Mouse (Mus musculus) adrenal gland, postnatal 0 days (tissue): Measurements from ENCODE around the gene Defb28. TPM values are rescaled to one million over a fixed set of nuclear protein-coding genes. Genes with fewer than 3 reads are reported as not detected.

Source experiments
- polyA plus RNA-seq: library from polyadenylated mRNA; unstranded; fragments of >200 nt; fragmentation: Nextera tagmentation; extraction: Ambion mirVana; gene quantifications from 2 replicates; pipeline ENCODE4 v1.2.1, GENCODE M21; 2015

Defb28 gene
- polyA plus RNA-seq, result not detected in 2 replicates

GRCm38 (mm10) chr2:152517981-152518380, at the start of gene Defb28:
Gene Defb28, plus strand, starts transcription at chr2:152518255.

GRCm38 (mm10) chr2:152476763-152477162, 41.3 kb upstream of the Defb28 start, which contains the start of gene Defb20:
Gene Defb20, plus strand, starts transcription at chr2:152477063.

GRCm38 (mm10) chr2:152490038-152490437, 28.0 kb upstream of the Defb28 start, which contains the start of gene Defb22:
Gene Defb22, minus strand, starts transcription at chr2:152490138.

DNA sequence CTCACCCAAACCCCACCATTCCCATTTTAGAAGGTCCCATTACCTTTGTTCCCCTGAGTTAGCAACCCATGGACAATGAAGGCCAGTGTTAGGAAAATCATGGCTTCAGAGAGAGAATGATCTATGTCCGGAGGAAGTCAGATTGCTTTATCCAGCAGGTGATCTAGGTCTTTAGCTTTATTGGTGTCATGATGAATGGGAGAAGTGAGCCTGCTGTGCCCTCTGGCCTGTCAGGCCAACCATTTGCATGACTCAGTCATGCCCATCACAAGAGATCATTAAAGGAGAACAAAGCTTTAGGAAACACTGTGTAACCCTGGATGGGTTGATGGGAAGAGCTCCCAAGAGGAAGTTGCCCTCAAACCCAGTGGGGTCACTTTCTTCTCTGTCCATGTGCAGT, 6.5 kb upstream of the Defb28 start, which contains the start of gene Defb26:
Defb26 (minus strand) TSS at position 101 of the 400 bp plus-strand sequence.

GRCm38 (mm10) chr2:152539944-152540710, 22.1 kb downstream of the Defb28 start, which contains the start of gene Defb29:
Gene Defb29, minus strand, starts transcription at chr2:152540098.

DNA sequence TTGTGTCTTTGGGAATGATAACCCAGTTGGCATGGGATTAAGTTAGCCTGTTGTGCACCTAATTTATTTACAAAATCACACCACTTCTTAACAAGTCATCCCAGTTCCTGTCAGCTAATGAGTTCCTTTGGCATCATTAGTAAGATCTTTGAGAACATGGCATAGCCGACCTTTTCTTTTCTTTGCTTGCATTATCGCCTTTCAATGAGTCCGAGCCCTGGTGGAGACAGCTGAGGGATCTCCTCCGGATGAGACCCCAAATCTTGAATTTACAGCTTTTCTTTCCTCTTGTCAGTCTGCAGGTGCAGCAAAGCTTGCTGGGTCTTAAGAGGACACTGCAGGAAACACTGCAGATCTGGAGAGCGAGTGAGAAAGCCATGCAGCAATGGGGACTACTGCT, 51.0 kb downstream of the Defb28 start, which contains the start of gene Gm17416:
Gm17416 (plus strand) TSS at position 301 of the 400 bp plus-strand sequence.

Other genes with a start within 250 kb of the Defb28 start
- 26.9 and 42.2 TPM in 2 replicates for gene Tbc1d20, start 224.4 kb upstream of the Defb28 start, polyA plus RNA-seq
- 63.0 and 98.2 TPM in 2 replicates for gene Rbck1, start 185.6 kb upstream of the Defb28 start, polyA plus RNA-seq
- gene Trib3, start 174.2 kb upstream of the Defb28 start, polyA plus RNA-seq, result 3.7 and 7.3 TPM in 2 replicates
- gene Nrsn2, start 141.6 kb upstream of the Defb28 start, polyA plus RNA-seq, result 7.9 and 13.9 TPM in 2 replicates
- gene Sox12, start 120.2 kb upstream of the Defb28 start, polyA plus RNA-seq, result 6.8 and 6.9 TPM in 2 replicates
- 16.3 and 19.2 TPM in 2 replicates for gene Zcchc3, start 103.2 kb upstream of the Defb28 start, polyA plus RNA-seq
- gene 6820408C15Rik, start 102.7 kb upstream of the Defb28 start, polyA plus RNA-seq, result 0.54 and 0.61 TPM in 2 replicates
- gene Defb23, start 53.6 kb upstream of the Defb28 start, polyA plus RNA-seq, result not detected in 2 replicates
- gene Defb20, start 41.2 kb upstream of the Defb28 start, polyA plus RNA-seq, result not detected in 2 replicates
- not detected in 2 replicates for gene Defb22, start 28.1 kb upstream of the Defb28 start, polyA plus RNA-seq
- not detected in 2 replicates for gene Defb26, start 6.6 kb upstream of the Defb28 start, polyA plus RNA-seq
- 0.41 TPM in 1 of 2 replicates, not detected in the other for gene Defb29, start 21.8 kb downstream of the Defb28 start, polyA plus RNA-seq
- not detected in 2 replicates for gene Gm17416, start 51.1 kb downstream of the Defb28 start, polyA plus RNA-seq
- gene Defb21, start 54.5 kb downstream of the Defb28 start, polyA plus RNA-seq, result not detected in 2 replicates
- 10.1 and 18.3 TPM in 2 replicates for gene Defb19, start 62.1 kb downstream of the Defb28 start, polyA plus RNA-seq
- not detected in 2 replicates for gene Defb45, start 81.1 kb downstream of the Defb28 start, polyA plus RNA-seq
- gene Defb36, start 86.1 kb downstream of the Defb28 start, polyA plus RNA-seq, result 9.0 and 10.7 TPM in 2 replicates
- 4.1 and 5.2 TPM in 2 replicates for gene Defb25, start 104.8 kb downstream of the Defb28 start, polyA plus RNA-seq
- gene Rem1, start 108.7 kb downstream of the Defb28 start, polyA plus RNA-seq, result 8.9 and 10.3 TPM in 2 replicates
- 141 and 183 TPM in 2 replicates for gene H13, start 151.2 kb downstream of the Defb28 start, polyA plus RNA-seq
- 52.4 and 57.4 TPM in 2 replicates for gene Mcts2, start 168.8 kb downstream of the Defb28 start, polyA plus RNA-seq
- 91.1 and 97.3 TPM in 2 replicates for gene Id1, start 218.0 kb downstream of the Defb28 start, polyA plus RNA-seq
- 10.2 and 12.2 TPM in 2 replicates for gene Cox4i2, start 235.9 kb downstream of the Defb28 start, polyA plus RNA-seq